Comparison of ENCODE assay signal across 8 mouse cellular contexts in the genomic region with DNA sequence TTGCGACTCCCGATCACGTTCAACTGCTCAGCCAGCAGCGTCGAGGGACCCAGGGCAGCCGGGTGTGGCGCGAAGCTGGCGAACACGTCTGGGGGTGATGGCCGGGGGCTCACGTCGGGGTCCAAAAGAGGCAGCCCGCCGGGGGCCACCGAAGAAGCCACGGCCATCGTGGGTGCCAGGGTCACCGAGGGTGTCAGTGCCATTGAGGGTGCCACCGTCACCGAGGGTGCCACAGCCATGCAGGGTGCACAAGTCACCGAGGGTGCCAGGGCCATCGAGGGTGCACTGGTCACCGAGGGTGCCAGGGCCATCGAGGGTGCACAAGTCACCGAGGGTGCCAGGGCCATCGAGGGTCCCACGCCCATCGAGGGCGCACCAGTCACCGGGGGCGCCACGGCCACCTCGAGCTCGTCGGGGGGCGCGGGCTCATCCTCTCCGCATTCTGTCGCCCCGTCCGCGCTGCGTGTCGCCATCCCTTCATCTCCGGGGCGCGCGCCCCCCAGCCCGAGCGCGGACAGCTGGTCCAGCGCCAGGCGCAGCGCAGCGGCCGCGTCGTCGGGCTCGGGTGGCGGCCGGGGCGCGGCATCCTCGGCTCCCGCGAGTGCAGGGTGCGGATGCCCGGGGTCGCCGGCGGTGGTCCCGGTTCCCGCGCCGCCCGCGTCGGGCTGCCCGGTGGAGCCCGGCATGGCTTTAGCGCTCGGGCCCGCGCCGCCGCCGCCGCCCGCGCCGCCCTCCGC. TPM values are rescaled to one million over a fixed set of nuclear protein-coding genes. Genes with fewer than 3 reads are reported as not detected.
DNase-seq lines count a peak whose midpoint lies in the region; ATAC-seq and TF ChIP-seq lines count a peak whose summit lies in the region.

No protein-coding gene starts in this region.

- ATAC-seq in kidney, postnatal 0 days (replicated peaks; ENCODE audit: low FRiP score, low read depth), result peak; percentile 12; the same call in 1 of the 2 replicates
- peak; percentile 5 for ATAC-seq in activated CD4-positive, CD25-positive, alpha-beta regulatory T cell, adult 4 months
- no peak for ATAC-seq in forebrain, embryonic 14.5 days
- ATAC-seq in limb, embryonic 15.5 days (ENCODE audit: insufficient number of reproducible peaks, low FRiP score, low TSS enrichment, low read depth), result no peak
- ATAC-seq in neural tube, embryonic 15.5 days (ENCODE audit: low FRiP score), result peak; percentile 8

- peak overlapping the region; percentile 87 for H3K4me3 ChIP-seq in kidney, postnatal 0 days (replicated peaks; ENCODE audit: low read depth, low read length)
- H3K4me3 ChIP-seq in forebrain, embryonic 14.5 days (ENCODE audit: low read depth, low read length), result peak overlapping the region; percentile 97
- peak overlapping the region; percentile 86 for H3K4me3 ChIP-seq in limb, embryonic 15.5 days
- peak overlapping the region; percentile 59 for H3K4me3 ChIP-seq in neural tube, embryonic 15.5 days (replicated peaks)

- no peaks in the 10 kb centered on the region for H3K27me3 ChIP-seq in kidney, postnatal 0 days (ENCODE audit: insufficient read depth, low read length)
- no peaks in the 10 kb centered on the region for H3K27me3 ChIP-seq in forebrain, embryonic 14.5 days (replicated peaks; ENCODE audit: control insufficient read depth, insufficient read depth, low read length)
- no peaks in the 10 kb centered on the region for H3K27me3 ChIP-seq in limb, embryonic 15.5 days
- no peaks in the 10 kb centered on the region for H3K27me3 ChIP-seq in neural tube, embryonic 15.5 days (replicated peaks)

- H3K4me2 ChIP-seq in kidney, postnatal 0 days (ENCODE audit: low read length), result peak overlapping the region; percentile 96
- peak overlapping the region; percentile 98 for H3K4me2 ChIP-seq in forebrain, embryonic 14.5 days (ENCODE audit: low read length)
- H3K4me2 ChIP-seq in limb, embryonic 15.5 days, result peak overlapping the region; percentile 88
- peak overlapping the region; percentile 98 for H3K4me2 ChIP-seq in neural tube, embryonic 15.5 days

- peaks cover 14% of the 10 kb centered on the region for H3K36me3 ChIP-seq in kidney, postnatal 0 days (ENCODE audit: insufficient read depth, low read length)
- H3K36me3 ChIP-seq in forebrain, embryonic 14.5 days (ENCODE audit: control insufficient read depth, insufficient read depth, low read length), result peaks cover 56% of the 10 kb centered on the region
- peaks cover 35% of the 10 kb centered on the region for H3K36me3 ChIP-seq in limb, embryonic 15.5 days
- H3K36me3 ChIP-seq in neural tube, embryonic 15.5 days, result peaks cover 32% of the 10 kb centered on the region

- WGBS in kidney, postnatal 0 days, result under 1% methylated on average over 83 of the region's 94 CpGs
- WGBS in forebrain, embryonic 14.5 days, result 1% methylated on average over 71 of the region's 94 CpGs
- under 1% methylated on average over 85 of the region's 94 CpGs for WGBS in limb, embryonic 15.5 days
- under 1% methylated on average over 63 of the region's 94 CpGs for WGBS in neural tube, embryonic 15.5 days

- peaks cover 27% of the 10 kb centered on the region for H3K4me1 ChIP-seq in kidney, postnatal 0 days (replicated peaks; ENCODE audit: insufficient read depth, low read length)
- peaks cover 28% of the 10 kb centered on the region for H3K4me1 ChIP-seq in forebrain, embryonic 14.5 days (ENCODE audit: control insufficient read depth, insufficient read depth, low read length)
- H3K4me1 ChIP-seq in limb, embryonic 15.5 days, result peaks cover 44% of the 10 kb centered on the region
- H3K4me1 ChIP-seq in neural tube, embryonic 15.5 days, result peaks cover 45% of the 10 kb centered on the region

- no peak for TF ChIP-seq CTCF in kidney, postnatal 0 days (IDR thresholded peaks at IDR 0.05; ENCODE audit: low read depth)

- H3K9ac ChIP-seq in kidney, postnatal 0 days (ENCODE audit: low read depth, low read length), result peak overlapping the region; percentile 93
- H3K9ac ChIP-seq in forebrain, embryonic 14.5 days (ENCODE audit: low read length), result peak overlapping the region; percentile 99
- peak overlapping the region; percentile 90 for H3K9ac ChIP-seq in limb, embryonic 15.5 days
- H3K9ac ChIP-seq in neural tube, embryonic 15.5 days (replicated peaks), result peak overlapping the region; percentile 98

- no peaks in the 10 kb centered on the region for H3K9me3 ChIP-seq in kidney, postnatal 0 days (replicated peaks; ENCODE audit: low read length)
- no peaks in the 10 kb centered on the region for H3K9me3 ChIP-seq in forebrain, embryonic 14.5 days (replicated peaks; ENCODE audit: control insufficient read depth, low read length)
- no peaks in the 10 kb centered on the region for H3K9me3 ChIP-seq in limb, embryonic 15.5 days
- H3K9me3 ChIP-seq in neural tube, embryonic 15.5 days (replicated peaks), result no peaks in the 10 kb centered on the region

- peak overlapping the region; percentile 78 for H3K27ac ChIP-seq in kidney, postnatal 0 days
- peak overlapping the region; percentile 95 for H3K27ac ChIP-seq in forebrain, embryonic 14.5 days (ENCODE audit: low read depth, low read length)
- peak overlapping the region; percentile 75 for H3K27ac ChIP-seq in limb, embryonic 15.5 days
- H3K27ac ChIP-seq in neural tube, embryonic 15.5 days (replicated peaks), result peak overlapping the region; percentile 92

- no peak for DNase-seq in kidney, postnatal 0 days (ENCODE audit: low spot score)
- no peak for DNase-seq in kidney, adult 11 months
- DNase-seq in forebrain, embryonic 14.5 days (ENCODE audit: low spot score), result no peak
- DNase-seq in frontal cortex, postnatal 25 days (ENCODE audit: low spot score in 2 of 2), result no peak
- no peak for DNase-seq in right cerebral cortex, postnatal 10 days (ENCODE audit: low spot score in 2 of 2)

RNA-seq across cellular contexts. Expression of gene Mex3d, which starts 0.6 kb away (rescaled TPM):
- polyA plus RNA-seq in kidney, postnatal 0 days (2015; fragmentation: Nextera tagmentation; extraction: Ambion mirVana), result 6.6 and 7.8 TPM in 2 replicates
- 1 to 10 TPM in 1 of 2 experiments, under 1 TPM in 1; 0.62 to 1.2 TPM for polyA plus RNA-seq in activated CD4-positive, CD25-positive, alpha-beta regulatory T cell, adult 4 months (2017; shearing (Covaris generic))
- polyA plus RNA-seq in forebrain, embryonic 14.5 days (2014; fragmentation: Nextera tagmentation; extraction: Ambion mirVana), result 16.9 and 17.8 TPM in 2 replicates
- polyA plus RNA-seq in limb, embryonic 15.5 days (2015; fragmentation: Nextera tagmentation; extraction: Ambion mirVana), result 6.1 and 6.8 TPM in 2 replicates
- polyA plus RNA-seq in neural tube, embryonic 15.5 days (2015; fragmentation: Nextera tagmentation; extraction: Ambion mirVana), result 9.1 and 14.0 TPM in 2 replicates

RNA-seq across cellular contexts. Expression of gene Mbd3, which starts 12.4 kb away (rescaled TPM):
- 163 and 165 TPM in 2 replicates for polyA plus RNA-seq in kidney, postnatal 0 days (2015; fragmentation: Nextera tagmentation; extraction: Ambion mirVana)
- polyA plus RNA-seq in activated CD4-positive, CD25-positive, alpha-beta regulatory T cell, adult 4 months (2017; shearing (Covaris generic)), result 10 to 100 TPM; 23.6 to 32.0 TPM
- 216 and 221 TPM in 2 replicates for polyA plus RNA-seq in forebrain, embryonic 14.5 days (2014; fragmentation: Nextera tagmentation; extraction: Ambion mirVana)
- polyA plus RNA-seq in limb, embryonic 15.5 days (2015; fragmentation: Nextera tagmentation; extraction: Ambion mirVana), result 218 and 219 TPM in 2 replicates
- 195 and 209 TPM in 2 replicates for polyA plus RNA-seq in neural tube, embryonic 15.5 days (2015; fragmentation: Nextera tagmentation; extraction: Ambion mirVana)

RNA-seq across cellular contexts. Expression of gene Uqcr11, which starts 19.7 kb away (rescaled TPM):
- 1,117 and 1,253 TPM in 2 replicates for polyA plus RNA-seq in kidney, postnatal 0 days (2015; fragmentation: Nextera tagmentation; extraction: Ambion mirVana)
- 100 to 1,000 TPM; 327 to 363 TPM for polyA plus RNA-seq in activated CD4-positive, CD25-positive, alpha-beta regulatory T cell, adult 4 months (2017; shearing (Covaris generic))
- polyA plus RNA-seq in forebrain, embryonic 14.5 days (2014; fragmentation: Nextera tagmentation; extraction: Ambion mirVana), result 628 and 893 TPM in 2 replicates
- 562 and 570 TPM in 2 replicates for polyA plus RNA-seq in limb, embryonic 15.5 days (2015; fragmentation: Nextera tagmentation; extraction: Ambion mirVana)
- 731 and 790 TPM in 2 replicates for polyA plus RNA-seq in neural tube, embryonic 15.5 days (2015; fragmentation: Nextera tagmentation; extraction: Ambion mirVana)

RNA-seq across cellular contexts. Expression of gene Plk5, which starts 30.6 kb away (rescaled TPM):
- 0.51 and 1.0 TPM in 2 replicates for polyA plus RNA-seq in kidney, postnatal 0 days (2015; fragmentation: Nextera tagmentation; extraction: Ambion mirVana)
- not detected for polyA plus RNA-seq in activated CD4-positive, CD25-positive, alpha-beta regulatory T cell, adult 4 months (2017; shearing (Covaris generic))
- 1.2 and 1.9 TPM in 2 replicates for polyA plus RNA-seq in forebrain, embryonic 14.5 days (2014; fragmentation: Nextera tagmentation; extraction: Ambion mirVana)
- 0.91 and 0.99 TPM in 2 replicates for polyA plus RNA-seq in limb, embryonic 15.5 days (2015; fragmentation: Nextera tagmentation; extraction: Ambion mirVana)
- 3.9 and 6.1 TPM in 2 replicates for polyA plus RNA-seq in neural tube, embryonic 15.5 days (2015; fragmentation: Nextera tagmentation; extraction: Ambion mirVana)

RNA-seq across cellular contexts. Expression of gene Adamtsl5, which starts 38.7 kb away (rescaled TPM):
- polyA plus RNA-seq in kidney, postnatal 0 days (2015; fragmentation: Nextera tagmentation; extraction: Ambion mirVana), result 3.0 and 3.2 TPM in 2 replicates
- polyA plus RNA-seq in activated CD4-positive, CD25-positive, alpha-beta regulatory T cell, adult 4 months (2017; shearing (Covaris generic)), result not detected
- polyA plus RNA-seq in forebrain, embryonic 14.5 days (2014; fragmentation: Nextera tagmentation; extraction: Ambion mirVana), result 0.48 and 0.52 TPM in 2 replicates
- polyA plus RNA-seq in limb, embryonic 15.5 days (2015; fragmentation: Nextera tagmentation; extraction: Ambion mirVana), result 11.9 and 13.8 TPM in 2 replicates
- 1.6 and 3.6 TPM in 2 replicates for polyA plus RNA-seq in neural tube, embryonic 15.5 days (2015; fragmentation: Nextera tagmentation; extraction: Ambion mirVana)

Comparison
In these comparisons a context has a peak if more than half of its experiments do, and no peak if none do; other contexts are left out.
1. ATAC-seq: peak in kidney, postnatal 0 days (single experiment), activated CD4-positive, CD25-positive, alpha-beta regulatory T cell, adult 4 months (single experiment) and neural tube, embryonic 15.5 days (single experiment); none in forebrain, embryonic 14.5 days (single experiment) and limb, embryonic 15.5 days (single experiment).
2. Peak in every context shown above with its lines, with median percentiles within 50 percentile points of each other: H3K27ac ChIP-seq, H3K4me2 ChIP-seq, H3K4me3 ChIP-seq and H3K9ac ChIP-seq.